Mouse (Mus musculus): ENCODE results near the gene Smim10l1. TPM values are rescaled to one million over a fixed set of nuclear protein-coding genes. Genes with fewer than 3 reads are reported as not detected.

Gene Smim10l1
- polyA plus RNA-seq (2014; fragmentation: Nextera tagmentation; extraction: Ambion mirVana): 67.6 and 69.7 TPM in 2 replicates

DNA sequence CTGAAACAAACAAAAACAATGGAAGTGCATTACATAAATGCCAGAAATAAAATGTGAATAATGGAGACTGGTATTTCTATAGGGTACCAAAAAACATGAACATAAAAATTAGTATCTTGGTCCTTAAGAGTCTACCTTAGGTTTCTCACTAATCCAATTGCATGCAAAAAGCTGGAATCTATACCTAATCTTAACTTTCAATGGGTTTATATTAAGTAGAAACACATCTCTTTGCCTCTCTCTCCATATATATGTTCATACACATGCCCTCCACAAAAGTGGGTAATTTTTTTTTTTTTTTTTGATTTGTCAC lies at the start of gene Smim10l1:
Gene Smim10l1, plus strand, starts transcription at position 301 of the 313 bp plus-strand sequence.
- no peak for DNase-seq (ENCODE audit: low spot score)
- ATAC-seq (ENCODE audit: low read depth): no peak
- H3K27me3 ChIP-seq (replicated peaks; ENCODE audit: control insufficient read depth, insufficient read depth, low read length): no peaks in the 10 kb centered on the region
- H3K27ac ChIP-seq (replicated peaks; ENCODE audit: low read depth, low read length): peak within 1 kb of the TSS; percentile 98
- peak within 1 kb of the TSS; percentile 93 for H3K9ac ChIP-seq (ENCODE audit: low read depth, low read length)
- no peaks in the 10 kb centered on the region for H3K9me3 ChIP-seq (ENCODE audit: control insufficient read depth, low read length)
- peak within 1 kb of the TSS; percentile 60 for H3K4me2 ChIP-seq (ENCODE audit: low read depth, low read length)
- H3K36me3 ChIP-seq (ENCODE audit: control insufficient read depth, insufficient read depth, low read length): peaks cover 12% of the 10 kb centered on the region; the same call in 1 of the 2 replicates
- no peaks in the 10 kb centered on the region for H3K4me1 ChIP-seq (ENCODE audit: control insufficient read depth, insufficient read depth, low read length)
- peak within 1 kb of the TSS; percentile 66 for H3K4me3 ChIP-seq (ENCODE audit: low read depth, low read length)

- Histone ChIP-seq H3K4me3 (ENCODE audit: low read depth, low read length) (no peak within 1 kb of the TSS), H3K4me2 (ENCODE audit: low read depth, low read length) (no peak within 1 kb of the TSS), H3K36me3 (ENCODE audit: control insufficient read depth, insufficient read depth, low read length) (no peaks in the 10 kb centered on the region), H3K9me3 (ENCODE audit: control insufficient read depth, low read length) (no peaks in the 10 kb centered on the region), H3K4me1 (ENCODE audit: control insufficient read depth, insufficient read depth, low read length) (no peaks in the 10 kb centered on the region), H3K9ac (ENCODE audit: low read depth, low read length) (no peak within 1 kb of the TSS), H3K27ac (replicated peaks; ENCODE audit: low read depth, low read length) (no peak within 1 kb of the TSS), H3K27me3 (replicated peaks; ENCODE audit: control insufficient read depth, insufficient read depth, low read length) (no peaks in the 10 kb centered on the region)
- no peak for ATAC-seq (ENCODE audit: low read depth)
- no peak for DNase-seq (ENCODE audit: low spot score)
These were observed 49.0 kb upstream of the Smim10l1 start, which contains the start of gene Tas2r140 for GRCm38 (mm10) chr6:133055716-133056115. Gene Tas2r140 (minus strand): TSS chr6:133055816.

- Histone ChIP-seq H3K36me3 (ENCODE audit: control insufficient read depth, insufficient read depth, low read length) (no peaks in the 10 kb centered on the region), H3K9me3 (ENCODE audit: control insufficient read depth, low read length) (no peaks in the 10 kb centered on the region), H3K4me2 (ENCODE audit: low read depth, low read length) (no peak overlapping the region), H3K9ac (ENCODE audit: low read depth, low read length) (no peak overlapping the region), H3K4me3 (ENCODE audit: low read depth, low read length) (no peak overlapping the region), H3K4me1 (ENCODE audit: control insufficient read depth, insufficient read depth, low read length) (no peaks in the 10 kb centered on the region), H3K27ac (replicated peaks; ENCODE audit: low read depth, low read length) (no peak overlapping the region), H3K27me3 (replicated peaks; ENCODE audit: control insufficient read depth, insufficient read depth, low read length) (no peaks in the 10 kb centered on the region)
- 79% methylated on average over 8 of the region's 8 CpGs for WGBS
- ATAC-seq (ENCODE audit: low read depth): no peak
- no peak for DNase-seq (ENCODE audit: low spot score)
These were observed 12.5 kb upstream of the Smim10l1 start for GRCm38 (mm10) chr6:133092226-133092625.

GRCm38 (mm10) chr6:133102430-133102829 lies 2.3 kb upstream of the Smim10l1 start:
- ATAC-seq (ENCODE audit: low read depth) (no peak), DNase-seq (ENCODE audit: low spot score) (no peak)
- no peaks in the 10 kb centered on the region for H3K4me1 ChIP-seq (ENCODE audit: control insufficient read depth, insufficient read depth, low read length)
- 45% methylated on average over 1 of the region's 1 CpGs for WGBS
- no peak overlapping the region for H3K4me2 ChIP-seq (ENCODE audit: low read depth, low read length)
- H3K9ac ChIP-seq (ENCODE audit: low read depth, low read length): no peak overlapping the region
- H3K36me3 ChIP-seq (ENCODE audit: control insufficient read depth, insufficient read depth, low read length): no peaks in the 10 kb centered on the region
- no peak overlapping the region for H3K4me3 ChIP-seq (ENCODE audit: low read depth, low read length)
- H3K27me3 ChIP-seq (replicated peaks; ENCODE audit: control insufficient read depth, insufficient read depth, low read length): no peaks in the 10 kb centered on the region
- no peak overlapping the region for H3K27ac ChIP-seq (replicated peaks; ENCODE audit: low read depth, low read length)
- H3K9me3 ChIP-seq (ENCODE audit: control insufficient read depth, low read length): no peaks in the 10 kb centered on the region

GRCm38 (mm10) chr6:133104922-133105859 lies 482 bp downstream of the Smim10l1 start:
- Histone ChIP-seq H3K27ac (replicated peaks; ENCODE audit: low read depth, low read length) (peak overlapping the region; percentile 98), H3K27me3 (replicated peaks; ENCODE audit: control insufficient read depth, insufficient read depth, low read length) (no peaks in the 10 kb centered on the region), H3K9ac (ENCODE audit: low read depth, low read length) (peak overlapping the region; percentile 93), H3K4me2 (ENCODE audit: low read depth, low read length) (peak overlapping the region; percentile 60), H3K4me3 (ENCODE audit: low read depth, low read length) (peak overlapping the region; percentile 66), H3K36me3 (ENCODE audit: control insufficient read depth, insufficient read depth, low read length) (peaks cover 15% of the 10 kb centered on the region; the same call in 1 of the 2 replicates), H3K9me3 (ENCODE audit: control insufficient read depth, low read length) (no peaks in the 10 kb centered on the region), H3K4me1 (ENCODE audit: control insufficient read depth, insufficient read depth, low read length) (no peaks in the 10 kb centered on the region)
- peak; percentile 96 for DNase-seq (ENCODE audit: low spot score)
- whole genome bisulfite sequencing: 2% methylated on average over 48 of the region's 62 CpGs
- peak; percentile 98 for ATAC-seq (ENCODE audit: low read depth)

Other genes with a start within 250 kb of the Smim10l1 start
- gene Tas2r116, start 249.5 kb upstream of the Smim10l1 start, polyA plus RNA-seq (2014; fragmentation: Nextera tagmentation; extraction: Ambion mirVana): not detected in 2 replicates
- not detected in 2 replicates for gene Tas2r110, start 236.9 kb upstream of the Smim10l1 start, polyA plus RNA-seq (2014; fragmentation: Nextera tagmentation; extraction: Ambion mirVana)
- not detected in 2 replicates for gene Tas2r113, start 211.9 kb upstream of the Smim10l1 start, polyA plus RNA-seq (2014; fragmentation: Nextera tagmentation; extraction: Ambion mirVana)
- not detected in 2 replicates for gene Tas2r125, start 195.3 kb upstream of the Smim10l1 start, polyA plus RNA-seq (2014; fragmentation: Nextera tagmentation; extraction: Ambion mirVana)
- gene Tas2r129, start 153.8 kb upstream of the Smim10l1 start, polyA plus RNA-seq (2014; fragmentation: Nextera tagmentation; extraction: Ambion mirVana): not detected in 2 replicates
- gene Tas2r131, start 147.0 kb upstream of the Smim10l1 start, polyA plus RNA-seq (2014; fragmentation: Nextera tagmentation; extraction: Ambion mirVana): not detected in 2 replicates
- not detected in 2 replicates for gene Tas2r109, start 123.9 kb upstream of the Smim10l1 start, polyA plus RNA-seq (2014; fragmentation: Nextera tagmentation; extraction: Ambion mirVana)
- not detected in 2 replicates for gene Tas2r103, start 67.8 kb upstream of the Smim10l1 start, polyA plus RNA-seq (2014; fragmentation: Nextera tagmentation; extraction: Ambion mirVana)
- gene Tas2r140, start 49.1 kb upstream of the Smim10l1 start, polyA plus RNA-seq (2014; fragmentation: Nextera tagmentation; extraction: Ambion mirVana): not detected in 2 replicates
- gene 5530400C23Rik, start 187.3 kb downstream of the Smim10l1 start, polyA plus RNA-seq (2014; fragmentation: Nextera tagmentation; extraction: Ambion mirVana): not detected in 2 replicates